Mouse (Mus musculus): ENCODE measurements around the gene Snx12.

DNA sequence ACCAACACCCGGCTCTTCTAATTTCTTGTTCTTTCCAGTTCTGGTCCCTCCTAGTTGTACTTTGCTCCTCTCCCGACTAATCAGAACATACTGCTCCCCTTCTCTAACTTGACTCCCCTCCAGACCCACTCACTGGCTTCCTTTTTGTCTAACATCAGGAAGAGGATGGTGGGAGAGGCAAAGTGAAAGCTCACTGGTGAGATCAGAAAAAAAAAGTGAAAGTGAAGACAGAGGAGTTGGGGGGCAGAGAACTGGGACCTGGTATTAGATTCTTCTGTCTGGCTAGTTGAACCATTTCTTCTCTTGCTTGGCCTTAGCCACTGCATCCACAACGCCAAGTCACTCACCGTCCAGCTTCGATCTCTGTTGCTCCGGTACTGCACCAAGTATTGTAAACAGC is 44.3 kb upstream of the Snx12 start:
- no peak for TF ChIP-seq POLR2A (IDR thresholded peaks at IDR 0.05; ENCODE audit: control insufficient read depth, extremely low read depth, insufficient read depth, low read length, poor library complexity)
- TF ChIP-seq CTCF (IDR thresholded peaks at IDR 0.05; ENCODE audit: borderline replicate concordance, control insufficient read depth, extremely low read depth, insufficient read depth, low read length, poor library complexity) = no peak

Measured in thymus, adult 2 months (tissue).